Mouse (Mus musculus) lung, embryonic 14.5 days (tissue): ENCODE results near the gene Dyrk2. TPM values are rescaled to one million over a fixed set of nuclear protein-coding genes. Genes with fewer than 3 reads are reported as not detected.

Source experiments
- ATAC-seq: fragments of 200-750 bp; cut with Nextera tagmentation; 2 replicates; pipeline ENCODE4 v1.8.0; 2017; ENCODE audit warnings: mild to moderate bottlenecking, moderate TSS enrichment, moderate library complexity; ENCODE audit not compliant: insufficient read depth
- DNase-seq: peaks from one replicate; pipeline ENCODE4 v3.0.0-alpha.2; 2015
- H3K27ac ChIP-seq: fragments of 300-500 bp; sonication (generic); 2 replicates; pipeline ENCODE4 v1.5.1; 2014; ENCODE audit warnings: low read depth, mild to moderate bottlenecking, moderate library complexity
- H3K27me3 ChIP-seq: fragments of 300-500 bp; sonication (generic); 2 replicates; pipeline ENCODE4 v1.6.1; 2014; ENCODE audit warnings: low read length, control low read depth; ENCODE audit not compliant: insufficient read depth
- H3K36me3 ChIP-seq: fragments of 300-500 bp; sonication (generic); 2 replicates; pipeline ENCODE4 v1.6.1; 2014; ENCODE audit warnings: control low read depth; ENCODE audit not compliant: insufficient read depth
- H3K4me1 ChIP-seq: fragments of 300-500 bp; sonication (generic); 2 replicates; pipeline ENCODE4 v1.6.1; 2014; ENCODE audit warnings: antibody characterized with exemption, control low read depth; ENCODE audit not compliant: insufficient read depth
- H3K4me2 ChIP-seq: fragments of 300-500 bp; sonication (generic); 2 replicates; pipeline ENCODE4 v1.6.1; 2014; ENCODE audit warnings: mild to moderate bottlenecking
- H3K4me3 ChIP-seq: fragments of 300-500 bp; sonication (generic); 2 replicates; pipeline ENCODE4 v1.5.1; 2014; ENCODE audit warnings: low read depth, low read length
- H3K9ac ChIP-seq: fragments of 300-500 bp; sonication (generic); 2 replicates; pipeline ENCODE4 v1.6.1; 2014
- H3K9me3 ChIP-seq: fragments of 300-500 bp; sonication (generic); 2 replicates; pipeline ENCODE4 v1.6.1; 2016; ENCODE audit warnings: low read depth, low read length, control low read depth
- CTCF ChIP-seq: IDR thresholded peaks from 2 replicates; pipeline ENCODE4 v1.5.1; 2016; ENCODE audit warnings: antibody characterized with exemption, low read depth
- WGBS: fragments of 180-500 bp; shearing (Covaris S2); extraction: QIAGEN DNeasy Blood & Tissue Kit; methylation state at CpG from one replicate; pipeline ENCODE4 v1.1.7; 2014; 5-methylcytosine and 5-hydroxymethylcytosine counted together
- polyA plus RNA-seq: library from polyadenylated mRNA; unstranded; fragments of >200 nt; fragmentation: Nextera tagmentation; extraction: Ambion mirVana; gene quantifications from 2 replicates; pipeline ENCODE4 v1.2.1, GENCODE M21; 2014

Dyrk2 gene
- polyA plus RNA-seq, 1 experiment from 2014 or later: 10.9 TPM

DNA sequence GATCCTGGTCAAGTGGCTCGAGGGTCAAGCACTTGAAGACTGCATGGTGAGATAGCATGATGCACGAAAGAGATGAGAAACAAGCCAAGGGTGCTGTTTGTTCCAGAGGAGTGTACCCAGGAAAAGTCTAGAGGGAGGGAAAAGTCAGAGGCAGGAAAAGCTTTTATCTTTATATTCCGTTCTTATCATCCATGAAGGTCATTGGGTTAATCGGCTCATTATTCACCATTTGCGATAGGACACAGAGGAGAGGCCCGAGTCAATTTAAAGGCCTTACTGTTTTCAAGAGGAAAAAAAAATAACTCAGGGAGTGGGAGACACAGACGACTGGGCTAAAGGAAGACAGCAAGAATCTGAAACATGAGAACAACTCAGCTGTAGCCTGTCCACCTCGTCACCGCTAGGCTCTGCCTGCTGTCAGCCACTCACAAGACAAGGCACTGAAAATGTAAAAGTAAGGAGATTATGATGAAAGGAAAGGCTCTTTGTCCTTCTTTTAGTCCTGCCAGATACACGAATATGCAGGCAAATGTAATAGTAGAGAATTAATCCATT, 22.9 kb downstream of the Dyrk2 start:
- WGBS: 25% methylated on average over 10 of the region's 10 CpGs
- no peaks in the 10 kb centered on the region for H3K27me3 ChIP-seq
- no peak overlapping the region for H3K27ac ChIP-seq
- no peak overlapping the region for H3K4me3 ChIP-seq
- no peak for TF ChIP-seq CTCF
- peak; percentile 68; the same call in 1 of the 2 replicates for ATAC-seq
- H3K36me3 ChIP-seq: no peaks in the 10 kb centered on the region
- no peaks in the 10 kb centered on the region for H3K9me3 ChIP-seq
- no peak overlapping the region for H3K4me2 ChIP-seq
- H3K9ac ChIP-seq: no peak overlapping the region
- H3K4me1 ChIP-seq: no peaks in the 10 kb centered on the region
- DNase-seq: no peak

DNA sequence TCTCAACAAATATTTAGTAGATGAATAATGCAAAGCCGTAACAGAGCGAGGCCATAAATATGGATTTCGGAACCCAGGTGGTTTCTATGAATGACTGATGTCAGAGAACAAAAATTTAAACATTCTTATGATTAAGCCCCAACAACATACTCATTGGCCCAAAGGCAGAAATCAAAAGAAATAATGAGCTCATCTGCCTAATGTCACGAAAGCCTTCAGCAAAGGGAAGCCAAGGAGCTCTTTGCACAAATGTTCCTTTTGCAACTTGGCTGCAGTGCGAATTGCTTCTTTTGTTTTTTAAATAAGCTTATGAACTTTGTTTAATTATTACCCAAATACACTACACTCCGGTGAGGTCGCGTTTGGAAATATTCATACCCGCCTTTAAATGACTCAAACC, 29.4 kb downstream of the Dyrk2 start:
- Histone ChIP-seq H3K4me3 (no peak overlapping the region), H3K27ac (no peak overlapping the region), H3K36me3 (no peaks in the 10 kb centered on the region), H3K4me2 (no peak overlapping the region), H3K27me3 (no peaks in the 10 kb centered on the region), H3K4me1 (no peaks in the 10 kb centered on the region), H3K9ac (no peak overlapping the region), H3K9me3 (no peaks in the 10 kb centered on the region)
- DNase-seq (no peak), ATAC-seq (no peak)
- WGBS: 91% methylated on average over 9 of the region's 9 CpGs
- no peak for TF ChIP-seq CTCF

DNA sequence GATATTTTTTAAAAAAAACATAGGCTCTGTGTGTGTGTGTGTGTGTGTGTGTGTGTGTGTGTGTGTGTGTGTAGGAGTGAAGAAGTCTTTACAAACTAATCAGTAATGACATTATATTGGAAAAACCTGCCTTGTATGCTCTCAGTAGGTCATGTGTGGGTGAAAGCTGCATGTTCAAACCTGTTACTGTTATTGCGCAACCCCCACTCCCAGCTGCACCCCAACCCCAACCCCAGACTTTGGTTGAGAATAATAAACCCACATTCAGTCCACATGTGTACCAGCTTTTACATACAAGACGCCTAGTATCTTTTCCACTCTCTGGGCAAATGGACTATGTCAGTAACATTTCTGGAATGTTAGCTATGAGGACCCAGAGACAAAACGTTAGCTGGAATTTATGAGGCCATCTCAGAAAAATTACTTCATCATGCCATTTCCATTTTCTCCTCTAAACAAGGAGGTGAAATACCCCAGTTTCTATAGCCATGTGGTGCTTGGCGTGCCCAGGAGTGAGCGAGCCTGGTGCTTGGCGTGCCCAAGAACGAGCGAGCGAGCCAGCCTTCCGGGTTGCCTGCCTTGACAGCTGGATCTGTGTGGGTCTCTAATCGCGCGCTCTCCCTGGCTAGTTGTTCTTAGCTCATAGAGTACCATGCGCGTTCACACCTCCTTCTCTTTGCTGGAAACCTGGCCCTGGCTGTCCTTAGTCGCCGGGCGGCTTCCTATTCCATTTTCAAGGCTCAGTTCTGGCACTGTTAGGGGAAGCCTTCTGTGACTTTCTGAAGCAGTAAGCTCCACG, 30.5 kb downstream of the Dyrk2 start:
- ATAC-seq (no peak), DNase-seq (no peak)
- Histone ChIP-seq H3K9ac (no peak overlapping the region), H3K4me2 (no peak overlapping the region), H3K27ac (no peak overlapping the region), H3K4me3 (no peak overlapping the region), H3K9me3 (no peaks in the 10 kb centered on the region), H3K27me3 (no peaks in the 10 kb centered on the region), H3K4me1 (no peaks in the 10 kb centered on the region), H3K36me3 (no peaks in the 10 kb centered on the region)
- WGBS: 72% methylated on average over 19 of the region's 19 CpGs
- no peak for TF ChIP-seq CTCF

DNA sequence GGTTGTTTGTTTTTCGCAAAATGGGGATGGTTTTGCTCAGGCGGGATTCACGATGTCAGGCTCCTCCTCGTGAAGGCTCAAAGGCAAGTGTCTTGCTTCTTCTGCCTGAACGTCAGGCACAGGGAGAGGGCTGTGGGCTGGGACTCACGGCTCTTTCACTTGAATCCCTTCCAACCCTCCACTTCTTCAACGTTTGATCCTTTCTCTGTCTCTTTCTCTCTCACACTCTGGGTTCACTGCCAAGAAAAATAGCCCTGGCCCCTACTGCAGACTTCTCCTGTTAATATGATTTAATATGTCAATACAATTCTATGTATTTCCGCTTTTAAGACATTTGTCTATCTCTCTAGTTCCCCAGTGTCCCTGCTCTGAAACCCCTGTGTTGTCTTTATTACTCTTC, 32.4 kb downstream of the Dyrk2 start:
- WGBS: 36% methylated on average over 8 of the region's 8 CpGs
- Histone ChIP-seq H3K4me3 (no peak overlapping the region), H3K9ac (no peak overlapping the region), H3K4me1 (no peaks in the 10 kb centered on the region), H3K27me3 (no peaks in the 10 kb centered on the region), H3K36me3 (no peaks in the 10 kb centered on the region), H3K27ac (no peak overlapping the region), H3K9me3 (no peaks in the 10 kb centered on the region), H3K4me2 (no peak overlapping the region)
- no peak for ATAC-seq
- DNase-seq: peak; percentile 55
- TF ChIP-seq CTCF: no peak

DNA sequence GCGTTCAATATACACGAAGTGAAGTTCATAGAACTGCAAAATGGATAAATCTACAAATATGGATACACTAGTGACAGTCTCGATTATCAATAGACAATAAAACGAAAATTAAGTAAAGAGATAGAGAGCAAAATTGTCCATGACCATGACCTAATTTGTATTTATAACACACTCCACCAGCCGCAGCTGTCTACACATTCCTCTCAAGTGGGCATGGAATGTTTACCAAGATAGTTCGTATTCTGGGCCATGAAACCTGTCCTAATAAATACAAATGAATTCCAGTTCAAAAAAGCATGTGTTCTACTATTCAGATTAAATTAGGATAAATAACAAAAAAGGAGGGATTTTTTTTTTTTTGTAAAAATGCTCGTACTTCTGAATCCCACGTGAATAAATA, 38.8 kb downstream of the Dyrk2 start:
- 58% methylated on average over 8 of the region's 8 CpGs for WGBS
- TF ChIP-seq CTCF: no peak
- H3K4me1 ChIP-seq: no peaks in the 10 kb centered on the region
- no peak for DNase-seq
- no peaks in the 10 kb centered on the region for H3K9me3 ChIP-seq
- H3K9ac ChIP-seq: no peak overlapping the region
- no peaks in the 10 kb centered on the region for H3K36me3 ChIP-seq
- ATAC-seq: no peak
- H3K4me2 ChIP-seq: no peak overlapping the region
- H3K27me3 ChIP-seq: no peaks in the 10 kb centered on the region
- no peak overlapping the region for H3K4me3 ChIP-seq
- no peak overlapping the region for H3K27ac ChIP-seq

DNA sequence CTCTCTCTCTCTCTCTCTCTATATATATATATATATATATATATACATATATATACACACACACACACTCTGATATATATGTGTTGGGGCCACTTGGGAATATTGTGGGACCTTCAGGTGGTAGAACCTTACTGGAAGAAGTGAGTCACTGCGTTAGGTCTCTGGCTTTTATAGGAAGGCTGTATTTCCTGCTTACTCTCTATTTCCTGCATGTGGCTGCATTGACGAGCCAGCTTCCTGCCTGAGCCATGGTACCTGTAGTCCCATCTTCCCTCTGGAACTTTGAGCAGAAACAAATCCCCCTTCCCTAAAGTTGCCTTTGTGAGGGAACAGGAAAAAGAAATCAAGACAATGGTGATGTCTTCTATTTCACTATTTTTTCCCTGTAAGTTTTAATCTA, 40.4 kb downstream of the Dyrk2 start:
- H3K9ac ChIP-seq: no peak overlapping the region
- H3K4me1 ChIP-seq: no peaks in the 10 kb centered on the region
- no peak overlapping the region for H3K4me3 ChIP-seq
- ATAC-seq (no peak), DNase-seq (peak; percentile 17)
- TF ChIP-seq CTCF: no peak
- 57% methylated on average over 2 of the region's 2 CpGs for WGBS
- H3K27ac ChIP-seq: no peak overlapping the region
- no peaks in the 10 kb centered on the region for H3K27me3 ChIP-seq
- no peaks in the 10 kb centered on the region for H3K9me3 ChIP-seq
- H3K36me3 ChIP-seq: no peaks in the 10 kb centered on the region
- H3K4me2 ChIP-seq: no peak overlapping the region

DNA sequence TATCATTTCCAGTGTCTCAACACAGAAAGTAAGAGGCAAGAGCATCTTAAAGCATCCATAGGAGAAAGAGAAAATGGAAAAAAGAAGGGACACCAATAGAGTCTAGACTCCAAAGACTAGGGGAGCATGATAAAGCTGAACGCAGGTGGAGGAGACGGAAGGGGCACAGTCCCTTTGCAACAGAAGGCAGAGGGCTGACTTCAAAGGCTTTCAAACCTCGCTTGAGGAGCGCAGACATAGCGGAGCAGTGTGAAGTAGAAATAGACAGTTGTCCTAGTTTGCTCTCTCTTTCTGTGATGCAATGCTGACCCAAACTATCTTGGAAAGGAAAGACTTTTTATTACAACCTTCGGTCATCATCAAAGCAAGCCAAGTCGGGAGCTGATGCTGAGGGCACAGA, 42.9 kb downstream of the Dyrk2 start:
- Histone ChIP-seq H3K4me2 (no peak overlapping the region), H3K27me3 (no peaks in the 10 kb centered on the region), H3K4me1 (no peaks in the 10 kb centered on the region), H3K9me3 (no peaks in the 10 kb centered on the region), H3K36me3 (no peaks in the 10 kb centered on the region), H3K27ac (no peak overlapping the region), H3K4me3 (no peak overlapping the region), H3K9ac (no peak overlapping the region)
- no peak for TF ChIP-seq CTCF
- DNase-seq (no peak), ATAC-seq (no peak)
- WGBS: 95% methylated on average over 7 of the region's 7 CpGs
